Mouse (Mus musculus) mouse embryonic stem cell (cell line): ENCODE measurements around the gene Avpr1b.
"Not testable (repeated sequence)": the region's sequence is repeated elsewhere in the genome, so short reads cannot be mapped to it uniquely, and the experiment has no call there.

Experiments used
- in situ Hi-C, 2 experiments: fragments of 300-500 bp; cut with MboI; formaldehyde crosslinking; loops; 1 replicate in 1 of 2; 3 replicates in 1 of 2; pipeline ENCODE4 v1.14.3; 2019 to 2020; ENCODE audit warnings: low sequenced_read_pairs in 2 of 2, low pct_unique_long_range_greater_than_20kb in 1 of 2, mixed read lengths in 1 of 2; ENCODE audit not compliant: unreplicated experiment in 1 of 2

Avpr1b gene

DNA sequence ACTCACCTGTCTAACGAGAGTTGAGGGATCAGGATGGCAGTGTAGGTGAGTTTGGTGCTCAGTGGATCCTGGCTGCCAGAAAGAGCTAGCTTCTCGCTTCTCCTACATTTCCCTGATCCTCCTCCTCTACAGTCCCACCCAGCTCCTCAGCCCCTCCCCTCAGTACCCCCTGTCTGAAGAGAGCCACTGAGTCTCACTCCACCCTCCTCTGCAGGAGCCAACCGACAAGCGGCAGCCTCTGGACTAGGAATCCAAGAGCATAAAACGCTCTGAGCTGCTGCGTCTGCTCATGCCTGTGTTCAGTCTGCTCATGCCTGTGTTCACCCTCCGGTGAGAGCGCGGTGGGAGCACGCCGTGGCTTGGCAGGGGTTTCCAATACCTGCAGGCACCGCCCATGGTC, at the start of gene Avpr1b:
TSS of gene Avpr1b (plus strand) at position 335 of the 400 bp plus-strand sequence.
- in situ Hi-C loops, result no loop called here

DNA sequence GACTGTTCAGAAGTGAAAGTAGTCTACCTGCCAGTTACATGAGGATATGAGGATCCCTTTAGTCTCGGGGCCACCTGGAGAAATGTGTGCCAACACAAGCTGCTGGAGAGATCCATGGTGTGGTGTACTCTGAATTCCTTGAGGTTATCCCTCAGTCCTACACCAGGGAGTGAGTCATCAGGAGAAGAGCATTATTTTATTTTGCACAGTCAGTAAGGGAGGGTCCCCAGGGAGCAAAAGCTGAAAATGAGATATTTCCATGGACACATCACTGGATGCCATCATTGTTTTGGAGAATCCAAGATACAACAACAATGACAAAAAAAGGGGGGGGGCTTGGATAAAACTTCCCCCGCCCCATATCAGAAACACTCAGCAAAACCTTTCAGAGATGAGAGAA, 47.1 kb upstream of the Avpr1b start:
- in situ Hi-C loops, result loop anchor here (5.0 to 10.0 kb wide), 2 partner anchors 277 to 280 kb away; partner anchors contain the start of gene Ikbke (in 1 of the 2)

DNA sequence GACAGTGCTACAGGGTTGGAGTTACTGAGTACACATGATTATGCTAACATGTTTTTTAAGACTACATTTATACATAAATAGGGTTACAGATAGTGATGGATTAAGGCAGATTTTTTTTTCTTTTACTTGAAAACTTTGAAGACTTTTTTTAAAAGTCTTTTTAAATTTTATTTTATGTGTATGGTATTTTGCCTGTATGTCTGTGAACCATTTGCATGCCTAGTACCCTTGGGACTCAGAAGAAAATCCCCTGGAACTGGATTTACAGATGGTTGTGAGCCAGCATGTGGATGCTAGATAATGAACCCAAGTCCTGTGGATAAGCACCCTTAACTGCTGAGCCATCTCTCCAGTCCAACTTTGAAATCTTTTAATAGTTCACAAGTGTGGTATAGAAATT, 45.6 kb upstream of the Avpr1b start:
- in situ Hi-C loops, result loop anchor here (5.0 to 10.0 kb wide), 2 partner anchors 279 to 281 kb away; partner anchors contain the start of gene Ikbke (in 1 of the 2)

DNA sequence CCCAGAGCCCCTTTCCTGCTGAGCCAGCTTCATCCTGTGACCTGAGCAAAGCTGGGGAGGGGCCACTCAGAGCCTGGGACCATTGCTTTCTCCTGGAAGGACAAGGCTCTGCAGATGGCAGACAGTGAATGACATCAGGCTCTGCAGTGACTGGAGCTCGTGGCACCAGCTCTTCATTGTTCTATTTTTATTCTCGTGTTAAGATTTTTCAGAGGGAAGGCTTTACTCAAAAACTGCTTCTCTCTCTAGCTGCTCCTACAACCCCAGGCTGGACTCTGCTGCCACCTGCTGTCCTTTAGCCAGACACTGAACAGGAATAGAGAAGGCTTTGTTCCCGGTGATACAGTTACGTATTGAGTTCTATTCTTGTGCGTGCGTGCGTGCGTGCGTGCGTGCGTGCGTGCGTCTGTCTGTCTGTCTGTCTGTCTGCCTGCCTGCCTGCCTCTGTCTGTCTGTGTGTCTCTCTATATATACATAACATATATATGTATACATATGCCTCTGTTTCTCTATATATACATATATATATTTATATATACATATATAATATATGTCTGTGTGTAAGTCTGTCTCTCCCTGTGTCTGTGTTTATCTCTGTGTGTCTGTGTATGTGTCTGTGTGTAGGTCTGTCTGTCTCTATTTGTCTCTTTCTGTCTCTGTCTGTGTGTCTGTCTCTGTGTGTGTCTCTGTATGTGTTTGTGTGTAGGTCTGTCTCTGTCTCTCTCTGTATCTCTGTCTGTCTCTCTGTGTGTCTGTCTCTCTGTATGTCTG, 43.8 kb upstream of the Avpr1b start:
- in situ Hi-C loops, result loop anchor here in 1 of 2 experiments (10.0 kb wide), 1 partner anchor 280 kb away; the partner anchor contains the start of gene Ikbke

DNA sequence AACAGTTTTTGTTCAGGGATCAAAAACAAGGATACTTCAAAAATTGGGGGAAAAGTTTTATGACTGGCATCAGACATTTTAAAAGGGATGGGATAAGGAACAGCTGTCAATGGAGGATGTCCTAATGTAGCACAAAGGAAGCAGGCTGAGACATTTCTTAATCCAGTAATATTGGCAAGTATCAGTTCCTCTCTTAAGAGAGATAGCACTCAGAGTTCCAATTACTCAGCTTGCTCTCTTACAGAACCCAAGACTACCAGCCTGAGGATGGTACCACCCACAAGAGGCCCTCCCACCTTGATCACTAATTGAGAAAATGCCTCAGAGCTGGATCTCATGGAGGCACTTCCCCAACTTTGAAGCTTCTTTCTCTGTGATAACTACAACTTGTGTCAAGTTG, 38.5 kb upstream of the Avpr1b start:
- in situ Hi-C loops, result no loop called here

DNA sequence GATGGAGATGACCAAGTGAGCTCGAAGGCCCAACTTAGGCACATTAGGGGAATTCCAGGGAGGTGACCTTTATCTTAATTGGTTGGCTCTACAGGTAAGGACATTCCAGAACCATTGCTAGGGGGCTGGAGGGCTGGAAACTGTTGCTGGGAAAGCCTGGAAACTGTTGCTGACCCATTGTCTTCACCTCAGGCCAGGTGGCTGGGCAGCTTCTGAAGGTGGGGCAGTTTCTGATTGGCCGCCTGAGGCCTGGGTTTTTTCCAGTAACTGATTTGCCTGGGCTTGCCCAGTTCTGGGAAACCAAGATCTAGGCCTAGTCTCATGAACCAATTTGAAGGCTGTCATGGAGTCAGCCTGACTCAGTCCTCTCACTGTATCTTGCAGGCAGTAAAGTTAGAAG, 37.0 kb upstream of the Avpr1b start:
- in situ Hi-C loops, result no loop called here

DNA sequence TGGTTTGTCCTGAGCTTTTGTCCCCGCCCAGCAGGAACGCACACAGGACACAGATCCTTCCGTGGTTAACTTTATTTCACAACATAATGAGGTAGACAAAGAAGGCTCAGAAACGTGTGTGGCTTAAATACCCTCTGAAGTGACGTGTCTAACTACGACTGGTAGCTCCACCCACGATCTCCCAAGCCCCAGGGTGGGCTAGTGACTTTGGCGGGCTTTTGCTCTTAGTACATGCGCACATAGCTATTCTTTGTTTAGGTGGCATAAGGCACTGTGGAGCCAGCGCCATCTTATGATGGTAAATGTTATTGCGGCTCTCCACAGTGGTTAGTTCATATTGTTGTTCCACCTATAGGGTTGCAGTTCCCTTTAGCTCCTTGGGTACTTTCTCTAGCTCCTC, 33.0 kb upstream of the Avpr1b start:
- in situ Hi-C loops, result not testable (repeated sequence)

DNA sequence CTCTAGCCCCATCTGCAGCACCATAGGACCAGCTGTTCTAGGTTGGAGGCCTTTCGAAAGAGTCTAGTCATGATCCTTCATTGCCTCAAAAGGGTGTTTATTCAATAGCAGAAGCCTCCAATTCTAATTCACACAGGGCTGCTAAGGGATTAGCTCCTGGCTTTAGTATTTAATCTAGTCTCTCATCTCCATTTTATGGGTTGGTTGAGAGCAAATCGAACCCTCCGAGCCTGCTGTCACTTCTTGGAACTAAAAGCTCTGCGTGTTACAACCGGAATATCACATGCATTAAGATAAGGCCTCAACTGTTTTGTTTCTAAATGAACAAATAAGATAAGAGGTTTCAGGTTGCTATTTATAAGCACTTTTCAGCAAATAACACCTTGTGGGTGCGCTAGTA, 29.3 kb upstream of the Avpr1b start:
- in situ Hi-C loops, result no loop called here

DNA sequence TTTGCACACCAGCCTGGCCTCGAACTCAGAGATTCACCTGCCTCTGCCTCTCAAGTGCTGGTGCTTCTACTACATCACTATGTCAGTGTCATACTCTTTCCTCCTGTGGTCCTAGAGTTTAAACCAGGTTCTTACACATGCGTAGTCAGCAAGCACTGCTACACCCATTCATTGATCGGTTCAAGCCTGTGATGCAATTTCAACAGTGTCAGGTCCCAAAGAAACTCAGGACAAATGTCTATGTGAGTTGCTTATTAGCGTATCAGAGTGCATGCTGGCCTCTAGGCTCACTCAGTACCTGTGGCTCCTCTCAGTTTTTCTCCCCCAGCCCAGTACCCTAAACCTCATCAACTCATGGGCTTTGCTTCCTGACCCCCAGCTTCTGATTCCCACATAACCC, 28.6 kb upstream of the Avpr1b start:
- in situ Hi-C loops, result no loop called here

DNA sequence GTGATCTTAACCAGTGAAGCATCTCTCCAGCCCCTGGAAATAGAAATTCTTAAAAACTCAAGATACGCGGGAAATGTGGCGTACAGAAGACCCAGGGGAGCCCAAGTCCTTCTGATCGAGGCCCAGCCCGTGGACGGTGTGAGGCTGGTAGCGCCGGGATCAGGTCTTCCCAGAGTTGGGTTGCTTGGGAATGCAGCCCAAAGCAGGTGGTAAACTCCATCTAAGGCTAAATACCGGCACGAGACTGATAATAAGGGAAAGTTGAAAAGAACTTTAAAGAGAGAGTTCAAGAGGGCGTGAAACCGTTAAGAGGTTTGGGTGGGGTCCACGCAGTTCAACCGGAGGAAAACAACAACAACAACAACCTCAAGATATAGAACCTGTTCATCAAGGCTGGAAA, 25.3 kb upstream of the Avpr1b start:
- in situ Hi-C loops, result no loop called here

DNA sequence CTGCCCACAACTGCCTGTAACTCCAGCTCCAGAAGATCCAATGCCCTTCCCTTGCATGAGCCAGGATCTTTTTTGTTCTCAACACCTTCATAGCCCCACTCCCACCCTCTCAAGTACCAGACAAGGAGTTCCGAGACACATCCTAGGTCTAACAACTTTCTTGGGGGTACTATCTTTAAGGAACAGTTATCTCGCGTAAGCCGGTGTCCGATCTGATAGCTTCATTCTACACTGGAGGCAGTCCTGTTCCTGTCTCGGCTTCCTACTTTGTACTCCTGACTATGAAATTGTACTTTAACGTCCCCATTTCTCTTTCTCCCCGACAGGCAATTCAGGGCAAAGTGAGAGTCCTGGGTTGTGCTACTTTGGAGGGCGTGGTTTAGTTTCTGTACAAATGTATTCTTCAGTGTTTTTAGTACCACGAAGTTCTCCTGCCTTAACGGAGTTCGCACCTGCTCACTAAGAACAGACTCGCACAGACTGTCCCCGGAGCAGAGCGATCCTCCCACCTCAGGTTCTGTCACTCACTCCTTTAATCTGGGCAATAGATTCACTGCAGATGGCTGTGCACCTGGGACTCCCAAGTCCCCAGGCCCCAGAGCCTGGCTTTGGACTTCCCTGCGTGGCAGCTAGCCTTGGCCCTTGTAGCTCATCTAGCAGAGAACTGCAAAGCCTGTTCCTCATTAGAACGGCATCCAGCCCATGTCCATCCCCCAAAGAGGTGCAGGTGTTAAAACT, 19.9 kb upstream of the Avpr1b start:
- in situ Hi-C loops, result no loop called here

DNA sequence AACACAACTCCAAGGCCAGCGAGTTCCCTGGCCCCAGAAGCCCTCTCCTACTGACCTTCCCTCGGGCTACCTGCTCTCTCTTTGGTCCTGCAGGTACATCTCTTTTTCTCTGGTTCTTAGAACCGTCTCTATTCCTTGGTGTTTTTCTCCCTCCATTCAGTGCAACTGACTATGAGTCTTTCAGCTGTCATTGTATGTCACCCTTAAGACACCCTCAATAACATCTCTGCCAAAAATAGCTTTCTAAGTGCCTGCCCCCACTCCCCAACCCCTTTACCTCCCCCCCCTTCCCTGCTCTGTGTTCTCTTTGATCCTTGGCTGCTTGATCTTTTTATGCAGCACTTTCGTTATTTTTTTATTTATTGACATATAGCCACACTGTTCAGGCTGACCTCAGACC, 18.6 kb upstream of the Avpr1b start:
- in situ Hi-C loops, result no loop called here

DNA sequence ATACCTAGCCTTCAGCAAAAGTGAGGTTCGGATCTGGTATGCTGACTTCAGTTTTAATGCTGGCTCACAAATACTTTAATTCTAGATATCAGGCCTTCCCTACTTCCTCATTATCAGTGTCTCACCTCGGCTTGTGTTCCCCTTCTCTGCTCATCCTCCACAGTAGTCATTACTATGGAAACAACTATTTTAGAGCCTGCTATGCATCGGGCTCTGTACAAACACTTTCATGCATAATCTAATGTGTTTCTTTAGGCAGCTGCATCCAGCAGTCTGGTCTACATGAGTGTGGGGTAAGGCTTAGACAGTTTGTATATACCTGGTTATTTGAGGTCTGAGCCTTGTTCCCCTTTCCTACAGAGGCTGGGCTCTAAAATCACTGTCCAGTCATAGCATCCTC, 15.4 kb upstream of the Avpr1b start:
- in situ Hi-C loops, result no loop called here

DNA sequence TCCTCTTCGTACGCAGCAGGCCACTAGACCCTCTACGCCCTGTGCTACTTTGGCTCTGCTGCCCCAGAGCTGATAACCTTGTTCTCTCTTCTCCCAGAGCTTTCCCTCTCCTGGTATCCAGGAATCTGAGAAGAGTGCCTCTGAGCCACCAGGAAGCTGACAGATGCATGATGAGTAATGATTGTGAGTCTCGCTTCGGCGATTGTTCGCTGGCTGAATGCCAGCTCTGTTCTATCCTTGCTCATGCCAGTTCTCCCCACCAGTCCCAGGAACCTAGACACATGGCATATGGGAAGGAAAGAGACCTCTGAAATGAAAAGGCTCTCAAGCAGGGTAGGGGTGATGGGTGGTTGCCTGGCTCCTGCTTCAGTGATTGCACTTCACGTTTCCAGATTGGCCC, 12.2 kb upstream of the Avpr1b start:
- in situ Hi-C loops, result no loop called here

DNA sequence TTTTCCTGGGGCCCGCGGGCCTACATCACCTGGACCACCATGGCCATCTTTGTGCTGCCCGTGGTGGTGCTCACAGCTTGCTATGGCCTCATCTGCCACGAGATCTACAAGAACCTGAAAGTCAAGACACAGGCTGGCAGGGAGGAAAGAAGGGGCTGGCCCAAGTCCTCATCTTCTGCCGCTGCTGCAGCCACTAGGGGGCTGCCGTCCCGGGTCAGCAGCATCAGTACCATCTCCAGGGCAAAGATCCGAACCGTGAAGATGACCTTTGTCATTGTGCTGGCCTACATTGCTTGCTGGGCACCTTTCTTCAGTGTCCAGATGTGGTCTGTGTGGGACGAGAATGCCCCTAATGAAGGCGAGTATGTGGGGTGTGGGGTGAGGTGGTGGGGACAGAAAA, 1.3 kb downstream of the Avpr1b start:
- in situ Hi-C loops, result loop anchor here in 1 of 2 experiments (10.0 kb wide), 1 partner anchor 174 kb away; no protein-coding TSS in a partner anchor

DNA sequence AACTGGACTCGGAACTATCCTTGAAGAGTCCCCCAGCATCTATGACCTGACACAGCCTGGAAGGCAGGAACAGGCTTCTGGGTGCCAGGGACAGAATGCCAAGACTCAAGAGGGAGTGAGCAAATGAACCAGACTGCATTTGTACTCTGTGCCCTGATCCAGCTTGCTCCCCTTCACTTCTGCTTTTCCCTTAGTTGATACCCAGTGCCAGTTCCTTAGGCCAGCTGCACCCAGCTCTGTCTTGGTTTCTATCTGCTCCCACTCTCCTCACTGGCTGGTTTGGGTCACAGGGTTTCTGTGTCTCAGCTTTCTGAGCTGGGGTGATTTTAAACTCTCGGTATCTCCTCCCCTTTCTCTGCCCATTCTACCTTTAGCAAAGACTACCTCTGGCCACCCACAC, 7.7 kb downstream of the Avpr1b start:
- in situ Hi-C loops, result loop anchor here in 1 of 2 experiments (10.0 kb wide), 1 partner anchor 168 kb away; no protein-coding TSS in a partner anchor

DNA sequence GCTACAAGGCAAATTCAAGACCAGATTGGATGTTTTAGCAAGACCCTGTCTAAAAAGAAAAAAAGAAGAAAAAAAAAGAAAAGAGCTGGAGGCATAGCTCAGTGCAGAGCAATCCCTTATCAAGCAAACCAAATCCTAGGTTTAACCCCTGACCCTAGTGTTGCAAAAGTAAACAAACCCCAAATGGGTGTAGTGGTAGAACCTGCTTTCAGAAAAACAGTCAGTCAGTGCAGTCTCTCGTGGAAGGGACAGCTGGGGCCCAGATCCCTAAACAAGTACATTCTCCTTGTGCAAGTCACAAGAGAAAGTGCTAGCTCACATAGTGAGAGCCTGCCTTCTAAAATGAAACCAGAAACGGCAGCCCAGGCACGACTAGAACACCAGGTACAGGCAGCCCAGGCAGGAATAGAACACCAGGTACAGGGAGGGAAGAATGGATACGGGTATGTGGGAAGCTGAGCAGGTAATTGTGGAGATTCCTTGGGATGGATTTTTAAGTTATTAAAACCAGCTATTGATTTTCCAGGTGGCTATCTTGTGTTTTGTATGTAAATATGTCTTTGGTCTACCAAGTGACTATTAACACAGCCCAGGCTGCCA, 13.6 kb downstream of the Avpr1b start:
- in situ Hi-C loops, result loop anchor here in 1 of 2 experiments (10.0 kb wide), 1 partner anchor 62 kb away; no protein-coding TSS in a partner anchor

DNA sequence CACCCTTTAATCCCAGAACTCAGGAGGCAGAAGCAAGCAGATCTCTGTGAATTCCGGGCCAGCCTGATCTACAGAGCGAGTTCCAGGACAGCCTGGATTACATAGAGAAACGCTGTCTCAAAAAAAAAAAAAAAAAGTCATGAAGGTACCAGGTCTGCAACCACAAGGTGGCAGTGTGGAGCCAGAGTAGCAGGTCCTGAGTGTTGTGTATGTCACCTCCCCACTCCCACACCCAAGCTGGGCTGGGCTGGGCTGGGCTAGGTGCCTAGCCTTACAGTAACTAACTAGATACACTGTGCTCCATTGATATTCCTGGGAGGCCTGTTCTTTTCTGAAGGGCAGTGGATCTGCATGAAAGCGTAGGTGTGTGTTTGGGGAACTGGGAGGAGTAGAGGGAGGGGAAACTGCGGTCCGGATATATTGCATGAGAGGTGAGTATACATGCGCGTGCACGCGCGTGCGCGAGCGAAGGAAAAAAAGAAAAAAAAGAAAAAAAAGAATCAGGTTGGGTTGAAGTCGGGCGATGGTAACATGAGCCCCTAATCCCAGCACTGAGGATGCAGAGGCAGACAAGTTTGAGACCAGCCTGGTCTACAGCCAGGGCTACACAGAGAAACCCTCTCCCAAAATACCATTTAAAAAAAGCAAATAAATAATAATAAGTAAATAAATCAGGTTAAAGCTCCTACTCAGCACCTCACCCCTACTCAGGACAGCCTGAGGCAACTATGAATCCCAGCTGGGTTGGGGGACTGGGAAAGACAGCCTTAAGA, 14.5 kb downstream of the Avpr1b start:
- in situ Hi-C loops, result loop anchor here in 1 of 2 experiments (10.0 kb wide), 1 partner anchor 61 kb away; no protein-coding TSS in a partner anchor
